Mouse (Mus musculus) limb, embryonic 10.5 days (tissue): Measurements from ENCODE around the gene Dennd1c. TPM values are rescaled to one million over a fixed set of nuclear protein-coding genes. Genes with fewer than 3 reads are reported as not detected.

ENCODE experiments used
- DNase-seq: peaks from one replicate; pipeline ENCODE4 v3.0.0-alpha.2; 2017; ENCODE audit warnings: low spot score
- H3K27ac ChIP-seq: fragments of 300-500 bp; sonication (generic); 2 replicates; pipeline ENCODE4 v1.5.1; 2016; ENCODE audit warnings: mild to moderate bottlenecking
- H3K27me3 ChIP-seq: fragments of 300-500 bp; sonication (generic); 2 replicates; pipeline ENCODE4 v1.6.1; 2016; ENCODE audit warnings: low read depth, mild to moderate bottlenecking; ENCODE audit not compliant: poor library complexity, severe bottlenecking
- H3K36me3 ChIP-seq: fragments of 300-500 bp; sonication (generic); 2 replicates; pipeline ENCODE4 v1.6.1; 2016; ENCODE audit warnings: mild to moderate bottlenecking, moderate library complexity
- H3K4me1 ChIP-seq: fragments of 300-500 bp; sonication (generic); 2 replicates; pipeline ENCODE4 v1.6.1; 2016
- H3K4me3 ChIP-seq: fragments of 300-500 bp; sonication (generic); 2 replicates; pipeline ENCODE4 v1.5.1; 2016; ENCODE audit warnings: mild to moderate bottlenecking, moderate library complexity
- H3K9me3 ChIP-seq: fragments of 300-500 bp; sonication (generic); replicated peaks from 2 replicates; pipeline ENCODE4 v1.6.1; 2016; ENCODE audit warnings: mild to moderate bottlenecking
- WGBS: fragments of 180-500 bp; shearing (Covaris S2); methylation state at CpG from one replicate; pipeline ENCODE4 v1.1.7; 2016; 5-methylcytosine and 5-hydroxymethylcytosine counted together
- polyA plus RNA-seq: library from polyadenylated mRNA; unstranded; fragments of >200 nt; fragmentation: Nextera tagmentation; extraction: Ambion mirVana; gene quantifications from 2 replicates; pipeline ENCODE4 v1.2.1, GENCODE M21; 2016

Gene Dennd1c
- polyA plus RNA-seq, 1 experiment from 2014 or later, result 0.66 TPM

DNA sequence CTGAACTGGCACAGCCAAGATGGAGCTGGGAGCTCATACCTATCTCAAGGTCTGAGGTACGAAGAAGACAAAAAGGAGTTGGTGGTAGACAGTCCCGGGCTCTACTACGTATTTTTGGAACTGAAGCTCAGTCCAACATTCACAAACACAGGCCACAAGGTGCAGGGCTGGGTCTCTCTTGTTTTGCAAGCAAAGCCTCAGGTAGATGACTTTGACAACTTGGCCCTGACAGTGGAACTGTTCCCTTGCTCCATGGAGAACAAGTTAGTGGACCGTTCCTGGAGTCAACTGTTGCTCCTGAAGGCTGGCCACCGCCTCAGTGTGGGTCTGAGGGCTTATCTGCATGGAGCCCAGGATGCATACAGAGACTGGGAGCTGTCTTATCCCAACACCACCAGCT is 28.8 kb upstream of the Dennd1c start:
- Histone ChIP-seq H3K4me3 (no peak overlapping the region), H3K27me3 (peaks cover 7% of the 10 kb centered on the region; the same call in 1 of the 2 replicates), H3K36me3 (peaks cover 5% of the 10 kb centered on the region), H3K27ac (no peak overlapping the region), H3K9me3 (no peaks in the 10 kb centered on the region), H3K4me1 (peaks cover 28% of the 10 kb centered on the region)
- WGBS, result 85% methylated on average over 5 of the region's 5 CpGs
- DNase-seq, result no peak

DNA sequence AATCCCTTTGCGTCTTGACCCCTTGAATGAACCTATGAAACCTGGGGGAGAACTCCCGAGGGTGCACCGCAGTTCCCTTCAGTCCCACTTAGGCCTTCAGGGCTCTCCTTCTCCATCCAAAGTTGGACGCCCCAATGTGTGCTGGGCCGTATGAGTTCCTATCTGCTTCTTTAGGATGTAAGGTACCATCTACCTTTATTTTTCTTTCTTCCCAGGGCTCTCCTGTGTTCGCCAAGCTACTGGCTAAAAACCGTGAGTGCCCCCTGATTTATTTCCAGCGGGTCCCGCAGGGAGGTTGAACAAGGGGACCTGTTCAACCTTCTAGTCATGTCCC is 27.7 kb upstream of the Dennd1c start:
- no peaks in the 10 kb centered on the region for H3K9me3 ChIP-seq
- 6% methylated on average over 9 of the region's 9 CpGs for WGBS
- no peak for DNase-seq
- peaks cover 28% of the 10 kb centered on the region for H3K4me1 ChIP-seq
- peak overlapping the region; percentile 73 for H3K4me3 ChIP-seq
- peak overlapping the region; percentile 88 for H3K27ac ChIP-seq
- peaks cover 5% of the 10 kb centered on the region for H3K36me3 ChIP-seq
- peaks cover 7% of the 10 kb centered on the region; the same call in 1 of the 2 replicates for H3K27me3 ChIP-seq

DNA sequence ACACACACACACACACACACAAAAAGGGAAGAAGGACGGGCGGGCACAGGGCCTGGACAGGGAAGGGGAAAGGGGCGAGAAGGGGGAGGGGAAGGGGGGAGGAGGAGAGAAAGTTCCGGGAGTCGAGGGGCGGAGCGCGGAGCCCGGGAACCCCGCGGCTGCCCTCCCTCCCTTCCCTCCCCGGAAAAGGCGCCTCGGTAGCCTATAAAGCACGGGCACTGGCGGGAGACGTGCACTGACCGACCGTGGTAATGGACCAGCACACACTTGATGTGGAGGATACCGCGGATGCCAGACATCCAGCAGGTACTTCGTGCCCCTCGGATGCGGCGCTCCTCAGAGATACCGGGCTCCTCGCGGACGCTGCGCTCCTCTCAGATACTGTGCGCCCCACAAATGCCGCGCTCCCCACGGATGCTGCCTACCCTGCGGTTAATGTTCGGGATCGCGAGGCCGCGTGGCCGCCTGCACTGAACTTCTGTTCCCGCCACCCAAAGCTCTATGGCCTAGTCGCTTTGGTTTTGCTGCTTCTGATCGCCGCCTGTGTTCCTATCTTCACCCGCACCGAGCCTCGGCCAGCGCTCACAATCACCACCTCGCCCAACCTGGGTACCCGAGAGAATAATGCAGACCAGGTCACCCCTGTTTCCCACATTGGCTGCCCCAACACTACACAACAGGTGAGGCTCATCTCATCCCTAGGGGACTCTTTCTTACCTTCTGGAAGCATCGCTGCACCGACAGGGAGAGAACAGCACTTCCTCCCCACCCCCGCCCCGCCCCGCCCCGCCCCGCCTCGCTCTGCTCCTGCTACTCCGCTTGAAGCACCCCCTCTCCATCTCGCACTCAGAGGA is 27.1 kb upstream of the Dennd1c start, which contains the start of gene Tnfsf9:
TSS of gene Tnfsf9 (plus strand) at position 145 of the 854 bp plus-strand sequence.
- peak; percentile 82 for DNase-seq
- Histone ChIP-seq H3K9me3 (no peaks in the 10 kb centered on the region), H3K4me1 (peaks cover 28% of the 10 kb centered on the region), H3K27me3 (peaks cover 7% of the 10 kb centered on the region; the same call in 1 of the 2 replicates), H3K27ac (peak within 1 kb of the TSS; percentile 88), H3K4me3 (peak within 1 kb of the TSS; percentile 73), H3K36me3 (peaks cover 5% of the 10 kb centered on the region)
- under 1% methylated on average over 59 of the region's 61 CpGs for WGBS

DNA sequence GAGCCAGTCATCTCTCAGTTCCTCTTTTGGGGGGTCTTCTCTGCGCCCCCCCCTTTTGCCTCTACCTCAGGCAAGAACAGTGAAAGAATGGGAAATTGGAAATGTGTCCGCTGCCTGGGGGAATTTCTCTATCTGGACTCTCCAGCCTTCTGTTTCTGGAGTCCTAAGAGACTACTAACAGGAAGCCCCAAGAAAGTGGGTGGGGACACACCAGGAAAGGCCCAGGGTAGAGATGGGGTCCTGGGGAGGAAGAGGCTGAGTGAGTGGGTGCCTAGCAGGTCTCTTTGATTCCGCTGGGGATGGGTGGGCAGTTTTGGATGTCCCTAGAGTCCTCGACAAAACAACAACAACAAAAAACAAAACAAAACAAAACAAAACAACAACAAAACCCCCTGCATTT is 26.2 kb upstream of the Dennd1c start:
- Histone ChIP-seq H3K27ac (peak overlapping the region; percentile 88), H3K9me3 (no peaks in the 10 kb centered on the region), H3K4me3 (peak overlapping the region; percentile 73), H3K4me1 (peaks cover 28% of the 10 kb centered on the region), H3K27me3 (peaks cover 7% of the 10 kb centered on the region; the same call in 1 of the 2 replicates), H3K36me3 (peaks cover 5% of the 10 kb centered on the region)
- 47% methylated on average over 4 of the region's 4 CpGs for WGBS
- DNase-seq, result no peak

DNA sequence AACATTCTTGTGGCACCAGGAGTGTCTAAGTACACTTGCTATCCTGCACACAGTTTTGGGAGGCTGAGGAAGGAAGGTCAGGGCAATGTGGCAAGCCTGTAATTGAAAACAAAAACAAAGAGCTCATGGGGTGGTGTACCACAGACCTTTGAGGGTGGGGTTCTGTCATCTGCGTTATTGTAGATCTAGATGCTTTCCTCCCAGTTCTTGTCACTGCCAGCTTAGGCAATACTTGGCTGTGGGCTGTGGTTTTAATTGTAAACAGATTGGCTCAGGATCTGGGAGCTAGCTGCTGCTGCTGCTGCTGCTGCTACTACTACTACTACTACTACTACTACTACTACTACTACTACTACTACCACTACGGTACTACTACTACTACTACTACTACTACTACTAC is 24.0 kb upstream of the Dennd1c start:
- H3K4me3 ChIP-seq, result no peak overlapping the region
- DNase-seq, result no peak
- no peaks in the 10 kb centered on the region for H3K9me3 ChIP-seq
- peaks cover 28% of the 10 kb centered on the region for H3K4me1 ChIP-seq
- peaks cover 7% of the 10 kb centered on the region; the same call in 1 of the 2 replicates for H3K27me3 ChIP-seq
- 79% methylated on average over 2 of the region's 2 CpGs for WGBS
- peaks cover 4% of the 10 kb centered on the region for H3K36me3 ChIP-seq
- H3K27ac ChIP-seq, result no peak overlapping the region

DNA sequence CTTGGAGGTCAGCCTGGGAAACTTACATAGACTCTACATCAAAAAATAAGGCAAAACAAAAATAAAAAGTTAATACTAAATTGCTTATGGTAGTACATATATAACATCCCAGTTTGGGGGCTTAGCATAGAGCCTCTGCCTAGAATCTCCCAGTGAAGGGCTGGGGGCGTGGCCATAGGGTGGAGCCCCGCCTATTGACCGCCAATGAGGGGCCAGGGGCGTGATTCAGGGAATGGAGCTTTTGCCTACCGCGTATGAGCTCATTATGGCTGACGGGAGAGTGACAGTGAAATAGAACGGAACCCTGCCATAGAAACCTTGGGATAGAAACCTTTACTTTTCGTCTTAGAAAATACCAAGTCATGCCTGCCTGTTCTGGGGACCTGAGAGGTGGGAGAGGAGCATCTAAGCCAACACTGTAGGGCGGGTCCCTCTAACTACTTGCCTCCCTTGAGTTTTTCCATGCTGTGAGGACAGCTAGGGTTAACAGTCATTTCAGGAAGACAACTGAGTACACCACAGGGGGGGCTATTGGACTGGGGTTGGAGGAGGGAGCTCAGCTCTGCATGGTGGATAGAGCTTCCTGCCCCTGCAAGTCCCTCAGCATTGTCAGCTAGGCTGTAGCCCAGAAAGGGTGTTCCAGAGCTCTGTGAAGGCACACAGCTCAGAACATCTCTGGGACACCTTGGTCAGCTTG is 21.5 kb upstream of the Dennd1c start:
- no peak overlapping the region for H3K27ac ChIP-seq
- H3K4me1 ChIP-seq, result peaks cover 18% of the 10 kb centered on the region
- H3K4me3 ChIP-seq, result no peak overlapping the region
- H3K27me3 ChIP-seq, result peaks cover 14% of the 10 kb centered on the region
- WGBS, result 8% methylated on average over 10 of the region's 10 CpGs
- H3K36me3 ChIP-seq, result no peaks in the 10 kb centered on the region
- H3K9me3 ChIP-seq, result no peaks in the 10 kb centered on the region
- no peak for DNase-seq

DNA sequence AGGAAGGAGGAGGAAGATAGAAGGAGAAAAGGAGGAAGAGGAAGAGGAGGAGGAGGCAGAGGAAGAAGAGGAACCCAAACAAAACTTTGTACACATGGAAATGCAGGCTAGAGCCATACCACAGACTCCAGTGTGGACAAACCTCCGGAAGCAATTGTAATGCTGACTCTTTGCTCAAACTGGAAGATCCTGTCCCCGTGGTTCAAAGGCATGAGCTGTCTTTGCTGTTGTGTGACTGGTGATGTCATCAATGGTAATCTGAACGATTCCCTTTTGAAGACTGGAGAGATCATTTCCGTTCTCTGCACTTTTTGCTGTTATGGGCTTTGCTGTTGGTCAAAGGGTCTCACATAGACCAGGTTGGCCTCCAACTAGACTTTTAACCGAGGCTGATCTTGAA is 20.0 kb upstream of the Dennd1c start:
- H3K27ac ChIP-seq, result no peak overlapping the region
- H3K36me3 ChIP-seq, result no peaks in the 10 kb centered on the region
- WGBS, result 90% methylated on average over 5 of the region's 5 CpGs
- peaks cover 12% of the 10 kb centered on the region for H3K4me1 ChIP-seq
- no peak overlapping the region for H3K4me3 ChIP-seq
- no peaks in the 10 kb centered on the region for H3K9me3 ChIP-seq
- no peak for DNase-seq
- H3K27me3 ChIP-seq, result peaks cover 14% of the 10 kb centered on the region

DNA sequence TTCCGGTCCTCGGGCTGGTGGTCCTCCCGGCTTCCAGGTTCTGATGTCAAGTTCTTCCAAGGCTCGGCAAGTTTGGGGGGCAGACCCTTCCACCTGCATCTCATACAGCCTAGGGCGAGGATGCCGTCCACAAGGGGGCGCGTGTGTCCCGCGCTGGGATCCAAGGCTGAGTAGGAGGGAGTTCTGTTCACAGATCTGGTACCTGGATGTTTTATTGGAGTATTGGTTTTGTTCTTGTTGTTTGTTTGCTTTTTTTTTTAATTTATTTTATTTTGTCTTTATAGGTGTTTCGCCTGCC is 18.3 kb upstream of the Dennd1c start:
- 2% methylated on average over 11 of the region's 11 CpGs for WGBS
- peak; percentile 90 for DNase-seq
- peak overlapping the region; percentile 33 for H3K4me3 ChIP-seq
- H3K36me3 ChIP-seq, result no peaks in the 10 kb centered on the region
- peaks cover 14% of the 10 kb centered on the region for H3K27me3 ChIP-seq
- H3K9me3 ChIP-seq, result no peaks in the 10 kb centered on the region
- H3K27ac ChIP-seq, result no peak overlapping the region
- peaks cover 12% of the 10 kb centered on the region for H3K4me1 ChIP-seq

DNA sequence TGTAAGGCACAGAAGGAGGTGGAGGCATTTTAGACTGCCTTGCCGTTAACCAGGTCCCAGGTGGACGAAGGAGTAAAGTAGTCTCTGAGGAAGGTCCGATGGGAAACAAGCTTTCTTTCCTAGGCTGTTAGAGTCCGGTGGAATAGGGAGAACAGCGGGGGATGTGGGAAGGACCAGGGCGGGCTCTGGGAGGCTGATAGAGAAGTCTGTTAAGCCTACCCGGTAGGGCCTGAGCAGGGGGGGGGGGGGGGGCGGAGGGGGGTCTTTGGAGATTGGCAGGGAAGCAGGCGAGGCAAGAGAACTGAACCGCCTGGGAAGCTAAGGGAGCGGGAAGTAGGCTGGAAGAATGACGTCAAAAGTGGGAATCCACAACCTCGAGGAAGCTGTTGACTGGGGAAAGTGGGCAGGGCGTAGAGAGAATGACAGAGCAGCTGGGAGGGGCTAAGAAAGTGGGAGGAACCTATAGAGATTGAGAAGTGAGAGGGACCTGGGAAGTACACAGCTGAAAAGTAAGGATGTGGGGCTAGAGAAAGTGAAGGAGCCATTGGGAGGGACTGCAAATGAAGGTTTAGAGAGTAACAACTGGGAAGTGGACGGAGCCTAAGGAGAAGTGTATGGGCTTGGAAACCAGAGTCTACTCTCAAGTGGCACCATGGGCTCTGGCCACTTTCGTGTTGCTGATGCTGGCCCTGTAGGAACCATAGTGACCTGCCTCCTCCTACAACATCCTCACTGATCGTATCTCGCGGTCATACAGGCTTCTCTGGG is 17.7 kb upstream of the Dennd1c start:
- H3K9me3 ChIP-seq, result no peaks in the 10 kb centered on the region
- DNase-seq, result peak; percentile 45
- 2% methylated on average over 18 of the region's 19 CpGs for WGBS
- H3K27me3 ChIP-seq, result peaks cover 14% of the 10 kb centered on the region
- H3K36me3 ChIP-seq, result no peaks in the 10 kb centered on the region
- H3K4me1 ChIP-seq, result peaks cover 12% of the 10 kb centered on the region
- H3K27ac ChIP-seq, result no peak overlapping the region
- peak overlapping the region; percentile 33 for H3K4me3 ChIP-seq

DNA sequence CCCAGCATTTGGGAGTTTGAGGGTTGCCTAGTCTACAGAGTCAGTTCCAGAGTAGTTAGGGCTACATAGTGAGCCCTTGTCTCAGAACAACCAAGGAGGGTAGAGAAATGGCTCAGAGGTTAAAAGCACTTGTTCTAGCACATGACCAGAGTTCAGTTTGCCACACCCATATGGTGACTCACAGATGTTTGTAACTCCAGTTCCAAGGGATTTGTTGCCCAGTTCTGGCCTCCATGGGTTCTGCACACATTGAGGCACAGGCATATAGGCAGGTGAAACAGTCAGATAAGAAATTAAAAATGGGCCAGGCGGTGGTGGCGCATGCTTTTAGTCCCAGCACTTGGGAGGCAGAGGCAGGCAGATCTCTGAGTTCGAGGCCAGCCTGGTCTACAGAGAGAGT is 15.9 kb upstream of the Dennd1c start:
- peaks cover 19% of the 10 kb centered on the region for H3K27me3 ChIP-seq
- no peak for DNase-seq
- peaks cover 12% of the 10 kb centered on the region for H3K4me1 ChIP-seq
- no peak overlapping the region for H3K27ac ChIP-seq
- H3K4me3 ChIP-seq, result no peak overlapping the region
- 94% methylated on average over 3 of the region's 3 CpGs for WGBS
- H3K36me3 ChIP-seq, result no peaks in the 10 kb centered on the region
- H3K9me3 ChIP-seq, result no peaks in the 10 kb centered on the region

DNA sequence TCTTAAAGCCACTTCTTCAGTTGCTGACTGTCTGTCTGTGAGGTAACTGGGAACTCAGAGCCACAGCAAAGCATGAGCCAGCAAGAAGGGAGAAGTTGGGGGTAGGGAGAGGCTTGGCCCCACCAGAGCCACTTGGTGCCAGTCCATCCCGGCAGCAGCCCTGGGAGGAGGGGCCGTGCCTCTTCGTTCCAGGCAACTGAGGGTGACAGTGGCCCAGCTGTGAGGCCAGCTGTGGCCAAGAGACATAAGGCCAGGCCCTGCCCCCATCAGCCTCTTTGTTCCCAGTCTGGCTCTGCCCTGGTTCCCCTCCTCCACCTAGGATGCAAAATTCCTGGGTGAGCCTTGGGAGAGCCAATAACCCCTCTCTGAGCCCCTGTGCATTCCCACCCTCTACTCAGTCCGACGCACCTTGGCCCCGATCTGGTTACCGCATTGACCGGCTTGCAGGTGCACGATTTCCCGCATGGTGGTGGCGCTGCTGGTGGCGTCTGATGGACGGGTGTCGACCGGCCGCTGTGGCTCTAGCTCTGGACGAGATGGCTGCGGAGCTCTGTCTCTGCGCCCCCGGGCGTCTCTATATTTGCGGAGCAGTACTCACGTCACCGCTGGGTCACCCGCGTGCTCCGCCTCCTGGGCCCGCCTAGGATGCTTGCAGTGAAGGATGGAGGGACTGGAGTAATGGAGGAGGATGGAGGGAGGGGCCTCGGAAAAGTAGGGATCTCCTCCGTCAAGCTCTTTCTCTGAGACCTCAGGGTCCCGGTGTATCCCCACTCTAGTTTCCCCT is 8.9 kb upstream of the Dennd1c start, which contains the start of gene Tubb4a:
TSS of gene Tubb4a (minus strand) at position 734 of the 784 bp plus-strand sequence.
- H3K36me3 ChIP-seq, result no peaks in the 10 kb centered on the region
- peaks cover 41% of the 10 kb centered on the region for H3K27me3 ChIP-seq
- H3K4me1 ChIP-seq, result peaks cover 9% of the 10 kb centered on the region
- H3K4me3 ChIP-seq, result peak within 1 kb of the TSS; percentile 46
- DNase-seq, result peak; percentile 42
- H3K27ac ChIP-seq, result peak within 1 kb of the TSS; percentile 65; the same call in 1 of the 2 replicates
- H3K9me3 ChIP-seq, result no peaks in the 10 kb centered on the region
- WGBS, result under 1% methylated on average over 31 of the region's 31 CpGs
